Mouse (Mus musculus): ENCODE results near the gene 1700113H08Rik.

The 1700113H08Rik gene

DNA sequence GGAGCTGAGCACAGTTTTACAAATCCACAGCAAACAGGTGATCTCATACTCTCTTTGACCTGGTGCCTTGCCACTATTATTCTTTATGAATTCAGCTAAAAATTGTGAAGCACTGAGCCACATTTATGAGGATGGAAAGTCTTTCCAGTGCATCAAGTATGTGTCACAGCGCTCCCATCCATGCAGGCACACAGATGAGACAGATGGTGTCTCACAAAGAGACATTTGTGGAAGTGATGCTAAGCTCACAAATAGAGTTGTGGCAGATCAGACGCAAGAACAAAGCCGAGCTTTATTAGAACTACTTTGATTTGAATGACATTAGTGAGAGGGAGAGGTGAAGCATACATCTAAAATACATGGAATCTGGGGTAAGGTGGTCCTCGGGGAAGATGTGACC lies 153.2 kb downstream of the 1700113H08Rik start:
- no peak for DNase-seq (ENCODE audit: low spot score)

DNA sequence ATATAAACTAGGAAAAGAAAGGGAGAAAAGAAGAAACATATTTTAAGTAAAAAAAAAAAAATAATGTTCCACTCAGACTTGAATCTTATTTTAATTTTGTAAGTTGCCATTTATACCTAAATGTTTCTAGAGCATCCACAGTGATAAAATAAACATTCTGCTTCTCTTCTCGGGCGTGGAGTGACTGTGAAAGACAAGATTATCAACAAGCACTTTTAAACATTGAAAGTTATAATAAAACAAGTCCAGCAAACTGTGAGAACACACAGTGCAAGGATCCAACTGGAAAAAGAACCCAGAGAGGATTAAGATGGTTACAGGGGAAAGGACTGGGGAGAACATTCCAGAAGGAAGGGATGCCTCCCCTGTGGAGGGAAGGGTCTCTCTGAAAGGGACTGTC lies 155.0 kb downstream of the 1700113H08Rik start:
- no peak for DNase-seq (ENCODE audit: low spot score)

DNA sequence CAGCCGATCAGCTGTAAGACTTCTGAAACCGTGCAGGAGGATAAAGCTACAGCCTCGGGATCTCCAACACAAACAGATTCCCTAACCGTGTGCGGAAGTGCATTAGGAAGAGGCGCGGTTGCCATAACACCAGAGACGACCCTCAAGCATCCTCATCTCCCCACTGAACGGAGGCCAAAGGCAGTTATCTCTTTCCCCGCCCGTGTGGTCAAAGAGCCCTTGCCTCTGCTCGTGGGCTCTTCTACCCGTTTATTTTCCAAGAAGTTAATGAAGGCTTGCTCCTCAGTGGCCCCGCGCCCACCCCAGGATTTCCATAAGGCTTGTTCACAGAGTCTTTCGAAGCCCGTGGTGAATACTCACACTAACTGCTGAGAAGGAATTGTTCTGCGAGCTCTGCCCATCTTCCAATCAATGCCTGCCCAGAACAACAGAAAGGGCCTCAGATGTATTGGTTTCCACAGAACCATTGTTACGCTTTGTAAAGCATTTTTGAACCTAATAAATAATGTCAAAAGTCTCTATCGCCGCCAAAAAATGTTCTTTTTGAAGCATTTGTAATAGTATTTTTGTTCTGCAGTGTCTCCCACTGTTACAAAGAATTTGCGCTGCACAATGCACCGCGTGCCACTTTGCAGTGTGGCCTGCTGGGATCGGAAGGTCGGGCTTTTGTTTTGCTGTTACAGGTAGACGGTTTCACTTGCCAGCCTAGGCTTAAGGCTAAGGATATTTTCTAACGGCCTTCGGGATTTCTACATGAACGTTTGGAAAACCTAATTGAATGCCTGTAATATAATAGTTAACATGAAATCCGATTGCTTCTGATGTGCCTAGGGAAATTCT lies 172.4 kb downstream of the 1700113H08Rik start:
- DNase-seq (ENCODE audit: low spot score): no peak

DNA sequence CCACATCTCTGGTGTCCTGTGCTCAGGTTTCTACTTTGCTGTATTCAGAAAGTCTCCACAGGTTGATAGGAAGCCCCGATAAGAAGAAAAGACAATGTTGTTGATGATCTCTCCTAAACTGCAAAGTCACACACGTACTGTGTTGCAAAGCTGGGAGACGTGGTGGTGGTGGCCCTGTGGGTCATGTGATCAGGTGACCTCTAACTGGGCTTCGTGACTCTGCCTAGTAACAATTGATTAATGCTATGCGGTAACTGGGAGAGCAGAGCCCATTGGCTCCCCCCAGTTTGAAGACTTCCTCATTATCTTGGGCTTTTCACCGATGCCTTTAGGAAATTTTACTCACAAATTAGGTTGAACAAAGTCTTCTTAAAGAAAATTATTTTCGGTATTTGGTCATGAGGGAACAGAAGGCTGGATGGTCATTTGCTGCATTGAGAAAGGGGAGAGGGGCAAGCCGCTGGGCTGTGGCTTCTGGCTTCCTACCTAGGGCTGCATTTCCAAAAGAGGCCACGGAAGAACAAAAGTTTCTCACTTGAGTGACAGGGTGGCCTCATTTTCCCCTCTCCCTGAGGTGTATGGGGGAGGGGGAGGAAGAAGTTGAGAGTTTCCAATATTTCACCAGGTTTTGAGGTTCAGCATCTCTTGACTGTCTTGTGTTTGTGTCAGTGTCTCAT lies 181.6 kb downstream of the 1700113H08Rik start:
- no peak for DNase-seq (ENCODE audit: low spot score)

DNA sequence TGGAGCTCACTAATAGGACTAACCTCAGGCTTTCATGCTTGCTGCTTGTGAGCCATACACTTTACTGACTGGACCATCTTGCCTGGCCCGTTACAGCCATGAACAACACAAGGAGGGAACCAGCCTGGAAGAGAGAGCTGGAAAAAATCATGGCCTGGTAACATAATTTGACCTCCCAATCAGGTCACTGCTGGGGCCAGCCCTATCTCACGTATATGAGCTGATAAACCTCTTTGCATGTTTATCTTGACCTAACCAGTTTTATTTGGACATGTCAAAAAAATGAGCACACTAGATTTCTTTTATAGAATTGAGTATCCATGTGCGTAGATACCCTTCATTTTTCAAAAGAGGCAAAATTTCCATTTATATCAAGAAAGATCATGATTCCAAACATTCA lies 213.9 kb downstream of the 1700113H08Rik start:
- DNase-seq (ENCODE audit: low spot score): no peak

DNA sequence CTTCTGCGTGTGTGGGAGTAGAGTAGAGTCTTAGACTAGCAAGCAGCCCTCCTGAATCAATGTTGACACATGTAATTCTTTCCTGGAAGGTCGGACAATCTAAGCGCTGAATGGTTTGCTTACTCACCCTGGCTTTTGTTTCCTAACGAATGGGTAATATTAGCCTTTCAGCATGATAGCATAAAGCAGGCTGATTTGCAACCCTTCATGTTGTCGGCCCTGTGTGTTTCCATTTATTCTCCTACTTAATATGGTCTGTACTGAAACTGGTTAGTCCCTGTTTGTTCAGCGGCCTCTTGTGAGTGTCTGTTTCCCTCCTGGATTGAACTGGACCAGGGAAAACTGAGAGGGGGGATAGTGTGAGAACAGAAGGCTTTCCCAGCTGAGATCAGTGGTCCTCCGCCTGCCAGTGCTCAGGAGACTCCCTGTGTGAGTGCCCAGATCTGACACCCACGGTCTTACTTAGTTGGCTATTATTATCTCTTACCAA lies 214.3 kb downstream of the 1700113H08Rik start:
- no peak for DNase-seq (ENCODE audit: low spot score)

DNA sequence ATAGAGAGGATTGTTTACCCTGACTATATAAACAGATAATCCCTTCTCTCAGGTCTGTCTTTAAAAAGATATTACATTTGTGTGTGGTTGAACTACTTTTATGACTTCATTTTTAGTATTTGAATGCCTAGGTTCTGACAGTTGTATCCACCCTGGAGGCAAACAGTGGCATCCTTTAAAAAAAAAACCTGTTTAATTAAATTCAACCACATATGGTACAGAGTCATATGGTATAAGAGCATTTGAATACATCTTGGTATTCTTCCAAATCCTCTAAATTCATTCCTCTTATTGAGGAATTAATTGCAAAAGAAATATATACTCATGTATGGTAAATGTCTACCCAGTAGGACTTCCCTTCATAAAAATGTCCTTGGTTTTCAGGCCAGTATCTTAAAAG lies 217.2 kb downstream of the 1700113H08Rik start:
- DNase-seq (ENCODE audit: low spot score): no peak

Data from urinary bladder, postnatal 25 days (tissue).